Mouse (Mus musculus): ENCODE measurements around the gene Srd5a3.
"Not testable (repeated sequence)": the region's sequence is repeated elsewhere in the genome, so short reads cannot be mapped to it uniquely, and the experiment has no call there.

The Srd5a3 gene

DNA sequence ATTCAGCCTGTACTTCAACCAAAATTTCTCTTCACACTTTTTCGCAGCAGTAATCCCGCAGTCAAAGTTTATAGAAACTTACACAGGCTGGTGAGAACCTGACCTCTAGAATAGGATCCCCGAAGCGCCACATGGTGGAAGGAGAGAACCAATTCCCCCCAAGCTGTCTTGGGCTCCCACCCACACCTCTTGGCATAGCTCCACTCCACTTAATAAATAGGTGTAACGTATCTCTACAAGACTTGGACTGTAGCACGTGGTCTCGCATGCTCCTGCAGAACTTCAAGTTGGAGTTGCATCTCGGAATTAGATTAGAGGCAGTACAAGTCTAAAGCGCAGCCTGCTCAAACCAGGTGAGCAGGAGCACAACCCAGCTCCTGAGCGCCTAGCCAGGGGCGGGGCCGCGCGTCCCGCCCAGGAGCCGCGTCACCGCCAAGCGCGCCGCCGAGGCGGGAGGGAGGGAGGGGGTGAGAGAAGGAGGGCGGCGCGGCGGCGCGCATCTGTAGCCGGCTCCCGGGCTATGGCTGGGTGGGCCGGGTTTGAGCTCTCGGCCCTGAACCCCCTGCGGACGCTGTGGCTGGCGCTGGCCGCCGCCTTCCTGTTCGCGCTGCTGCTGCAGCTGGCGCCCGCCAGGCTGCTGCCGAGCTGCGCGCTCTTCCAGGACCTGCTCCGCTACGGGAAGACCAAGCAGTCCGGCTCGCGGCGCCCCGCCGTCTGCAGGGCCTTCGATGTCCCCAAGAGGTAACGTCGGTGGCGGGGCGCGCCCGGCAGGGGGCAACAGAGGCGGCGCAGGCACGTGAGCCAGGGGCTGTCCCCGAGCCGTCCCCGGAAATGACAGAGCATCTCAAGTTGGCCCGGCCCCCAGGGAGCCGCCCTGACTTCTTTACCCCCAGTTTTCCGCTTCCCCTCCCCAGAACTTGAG, at the start of gene Srd5a3:
Gene Srd5a3 (plus strand): TSS at position 464 of the 922 bp plus-strand sequence.
- DNase-seq (ENCODE audit: low spot score): peak; percentile 96

DNA sequence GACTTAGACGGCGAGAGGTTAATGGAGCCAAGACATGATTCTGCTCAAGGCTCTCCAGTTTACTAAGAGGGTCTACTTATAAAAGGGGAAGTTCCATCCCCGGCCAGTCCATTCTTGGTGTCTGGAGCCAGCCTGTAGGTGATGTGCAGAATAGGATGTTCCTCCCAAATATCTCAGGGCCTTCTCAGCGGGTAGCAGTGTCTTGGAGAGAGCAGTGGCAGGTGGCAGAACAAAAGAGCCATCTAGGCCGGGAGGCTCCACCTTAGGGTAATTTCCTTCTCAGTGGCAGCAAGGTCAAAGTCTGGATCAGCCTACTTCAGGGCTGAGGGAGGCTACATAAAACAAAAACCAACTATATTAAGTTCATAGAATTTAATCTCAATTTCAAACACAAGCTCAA, 36.3 kb upstream of the Srd5a3 start:
- not testable (repeated sequence) for DNase-seq (ENCODE audit: low spot score)

DNA sequence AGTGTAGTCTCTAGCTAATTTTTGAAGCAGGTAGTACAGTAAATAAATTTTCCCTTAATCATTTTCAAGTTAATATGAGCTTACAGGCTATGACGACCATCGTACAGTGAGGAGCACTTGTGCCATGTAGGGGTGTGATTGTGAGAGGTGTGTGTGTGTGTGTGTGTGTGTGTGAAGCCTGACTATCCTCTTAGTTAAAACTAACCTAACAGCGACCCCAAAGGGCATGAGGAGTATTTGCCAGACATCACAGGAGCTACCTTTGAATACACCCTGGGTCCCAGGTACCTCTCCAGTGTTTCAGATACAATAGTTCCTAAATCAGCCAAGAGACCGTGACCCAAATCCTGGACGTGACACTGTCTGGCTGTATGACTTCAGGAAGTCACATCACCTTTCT, 32.8 kb upstream of the Srd5a3 start:
- DNase-seq (ENCODE audit: low spot score): no peak

DNA sequence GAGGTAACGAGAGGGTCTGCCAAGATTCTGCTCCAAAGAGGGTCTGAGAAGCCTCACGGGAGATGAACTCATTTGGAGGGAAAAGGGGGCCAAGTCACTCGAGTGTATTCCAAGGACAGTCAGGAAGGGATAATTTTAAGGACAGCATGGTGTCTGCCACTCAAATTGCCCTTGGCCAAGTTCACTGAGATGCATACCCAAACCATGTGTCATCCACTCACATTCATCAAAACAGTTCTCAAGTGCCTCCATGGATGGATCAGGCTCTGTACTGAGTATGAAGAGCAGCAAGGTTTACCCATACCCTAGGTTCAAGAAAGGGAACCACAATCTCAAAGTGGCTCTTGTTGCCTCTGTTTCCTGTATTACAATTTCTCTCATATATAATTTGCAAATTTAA, 31.6 kb upstream of the Srd5a3 start:
- DNase-seq (ENCODE audit: low spot score): no peak

DNA sequence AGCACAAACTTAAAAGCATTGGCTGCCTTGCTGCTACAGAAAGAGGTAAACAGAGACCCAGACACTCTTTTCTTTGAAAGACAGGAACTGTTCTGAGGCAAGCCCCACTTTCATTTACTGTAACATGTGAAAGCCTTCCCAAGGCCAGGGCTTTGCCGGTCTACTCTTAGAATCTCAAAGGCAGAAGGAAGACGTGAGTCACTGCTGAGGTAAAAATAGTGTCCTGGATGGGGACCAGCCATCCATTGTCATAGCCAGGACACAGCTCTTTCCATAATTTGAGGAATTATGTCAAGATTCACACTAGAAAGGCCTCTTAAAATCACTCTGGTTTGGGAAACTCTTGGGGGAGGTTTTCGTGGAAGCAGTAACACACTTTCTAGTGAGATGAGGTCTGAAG, 28.9 kb upstream of the Srd5a3 start:
- no peak for DNase-seq (ENCODE audit: low spot score)

DNA sequence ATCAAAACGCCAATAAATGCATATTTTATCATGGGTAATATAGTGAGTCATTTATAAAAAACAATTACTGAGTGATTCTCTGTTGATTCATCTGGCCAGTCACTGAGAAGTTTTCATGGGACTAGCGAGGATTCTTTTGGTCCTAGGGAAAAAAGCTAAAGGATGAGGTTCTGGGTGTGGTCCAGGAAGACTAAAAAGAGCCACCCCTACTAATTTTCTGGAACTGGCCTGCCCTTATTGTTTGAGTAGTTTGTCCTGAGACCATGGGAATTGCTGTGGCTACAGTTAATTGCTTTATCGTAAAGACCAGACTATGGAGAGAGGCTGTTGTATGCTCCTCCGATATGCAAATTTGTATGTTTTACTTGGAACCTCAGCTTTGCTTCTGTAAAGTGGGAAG, 28.1 kb upstream of the Srd5a3 start:
- no peak for DNase-seq (ENCODE audit: low spot score)

DNA sequence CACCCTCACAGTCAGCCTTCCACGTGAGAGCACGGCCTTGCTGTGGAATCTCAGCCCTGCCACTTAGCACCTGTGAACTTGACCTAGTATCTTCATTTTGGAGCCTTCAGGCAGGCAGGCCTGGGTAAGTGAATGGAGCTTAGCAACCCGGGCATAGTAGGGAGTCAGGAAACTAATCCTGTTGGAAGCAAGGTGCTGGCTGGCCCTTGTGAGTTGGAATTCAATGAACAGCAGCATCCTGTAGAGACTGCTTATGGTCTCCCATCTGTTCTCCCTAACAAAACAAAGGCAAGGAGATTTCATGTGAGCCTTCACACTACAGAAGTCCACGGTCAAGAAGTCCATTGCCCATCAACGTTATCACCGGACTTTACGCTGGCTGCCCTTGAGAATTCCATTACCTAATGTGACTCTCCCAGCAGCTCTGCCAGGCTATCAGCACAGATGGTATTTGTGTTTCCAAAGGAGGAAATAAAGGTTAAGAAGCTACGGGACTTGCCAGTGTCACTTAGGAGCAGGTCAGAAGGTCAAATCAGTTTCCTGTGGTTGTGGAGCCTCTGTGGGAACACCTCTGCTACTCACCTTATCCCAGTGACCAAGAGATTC, 24.5 kb upstream of the Srd5a3 start:
- no peak for DNase-seq (ENCODE audit: low spot score)

DNA sequence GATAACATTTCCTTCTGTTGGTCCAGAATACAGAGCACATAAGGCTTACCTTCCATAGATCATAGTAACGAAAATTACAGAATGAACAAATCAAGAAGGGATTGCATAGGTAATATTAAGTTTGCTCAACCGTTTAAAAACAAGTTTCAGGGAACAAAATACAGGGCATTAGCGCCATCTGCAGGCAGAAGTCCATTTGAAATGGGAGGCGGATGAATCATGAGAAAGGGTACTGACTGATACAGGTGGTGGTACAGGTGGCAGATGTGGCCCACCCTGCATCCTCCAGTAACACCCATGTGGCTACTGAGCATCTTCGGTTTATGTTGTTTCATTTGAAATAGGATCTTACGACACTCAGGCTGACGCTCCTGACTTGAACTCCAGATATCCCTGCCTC, 21.6 kb upstream of the Srd5a3 start:
- peak; percentile 73 for DNase-seq (ENCODE audit: low spot score)

DNA sequence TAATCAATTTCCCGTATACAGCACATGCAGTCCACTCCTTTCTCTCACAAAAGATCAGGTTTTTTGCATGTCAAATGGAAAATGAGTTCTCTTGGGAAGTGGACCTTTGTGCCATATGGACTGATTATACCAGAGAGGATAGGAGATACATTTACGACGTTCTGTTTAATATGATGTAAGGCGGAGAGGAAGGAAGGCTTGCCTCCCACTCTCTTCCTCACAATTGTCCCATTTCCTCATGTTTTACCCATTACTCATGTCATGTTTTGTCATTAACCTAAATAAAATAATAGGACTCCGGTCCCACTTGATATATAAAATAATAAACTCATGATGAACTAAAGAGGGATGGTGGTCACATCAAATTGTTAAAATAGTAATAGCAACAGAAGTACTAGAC, 19.4 kb upstream of the Srd5a3 start:
- no peak for DNase-seq (ENCODE audit: low spot score)

DNA sequence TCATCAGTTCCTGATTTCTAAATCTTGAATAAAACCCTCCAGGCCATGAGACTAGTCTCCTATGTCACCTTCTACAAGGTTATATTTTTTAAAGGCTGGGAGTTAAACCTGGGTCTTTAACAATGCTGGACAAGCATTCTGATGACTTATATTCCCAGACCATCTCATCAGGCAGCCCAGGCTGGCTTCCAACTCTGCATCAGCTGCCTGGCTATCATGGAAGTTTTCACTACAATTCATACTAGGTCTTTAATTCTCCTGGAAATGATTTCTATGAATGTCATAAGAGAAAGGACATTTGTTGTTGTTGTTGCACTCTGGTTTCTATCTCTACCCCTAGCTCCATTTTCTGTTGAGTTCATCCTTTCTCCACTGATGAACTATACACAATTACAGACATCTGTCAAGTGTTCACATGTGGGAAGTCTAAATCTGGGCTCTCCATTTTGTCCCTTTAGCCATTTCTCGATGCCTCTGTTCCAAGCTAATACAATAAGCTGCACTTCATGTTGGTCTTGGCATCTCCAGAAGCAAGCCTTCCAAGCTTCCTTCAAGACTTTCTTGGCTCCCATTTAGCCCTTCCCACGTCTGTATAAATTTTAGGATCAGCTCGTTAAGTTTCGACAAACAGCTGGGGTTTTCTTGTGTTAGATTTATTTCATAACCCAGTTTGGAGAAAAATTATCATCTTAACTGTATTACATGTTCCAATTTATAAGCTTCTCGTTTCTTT, 12.3 kb upstream of the Srd5a3 start:
- no peak for DNase-seq (ENCODE audit: low spot score)

DNA sequence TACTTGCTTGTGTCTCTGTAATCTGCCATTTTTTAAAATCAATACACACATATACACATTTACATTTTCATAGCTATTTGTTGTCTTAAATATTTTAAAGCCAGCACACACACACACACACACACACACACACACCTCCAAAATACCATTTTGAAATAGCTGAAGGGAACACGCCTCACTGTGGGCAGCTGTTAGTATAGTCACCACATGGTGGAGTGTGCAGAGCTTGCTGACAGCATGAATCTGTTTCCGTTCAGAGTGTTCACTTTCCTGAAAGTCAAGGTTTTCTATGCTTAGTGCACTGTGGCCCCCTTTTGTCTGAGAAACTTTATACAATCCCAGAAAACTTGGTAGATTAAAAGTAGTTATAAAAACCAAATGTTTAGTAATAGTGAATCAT, 9.8 kb upstream of the Srd5a3 start:
- DNase-seq (ENCODE audit: low spot score): peak; percentile 29

DNA sequence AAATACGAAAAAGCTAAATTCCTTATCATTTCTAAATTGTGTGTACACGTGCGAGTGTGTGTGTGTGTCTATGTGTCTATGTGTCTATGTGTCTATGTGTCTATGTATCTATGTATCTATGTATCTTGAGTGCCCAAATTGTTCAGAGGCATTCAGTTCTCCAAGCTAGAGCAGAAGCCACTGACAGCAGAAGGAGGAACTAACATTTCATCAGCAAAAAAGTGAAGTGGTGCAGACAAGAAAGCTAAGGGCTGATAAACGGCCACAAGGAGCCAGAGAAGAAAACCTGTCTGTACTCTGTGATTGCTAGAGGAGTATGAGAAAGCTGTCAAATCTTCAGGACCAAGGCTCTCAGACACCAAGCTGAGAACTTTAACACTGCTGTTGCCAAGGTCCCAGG, 8.1 kb upstream of the Srd5a3 start:
- no peak for DNase-seq (ENCODE audit: low spot score)

DNA sequence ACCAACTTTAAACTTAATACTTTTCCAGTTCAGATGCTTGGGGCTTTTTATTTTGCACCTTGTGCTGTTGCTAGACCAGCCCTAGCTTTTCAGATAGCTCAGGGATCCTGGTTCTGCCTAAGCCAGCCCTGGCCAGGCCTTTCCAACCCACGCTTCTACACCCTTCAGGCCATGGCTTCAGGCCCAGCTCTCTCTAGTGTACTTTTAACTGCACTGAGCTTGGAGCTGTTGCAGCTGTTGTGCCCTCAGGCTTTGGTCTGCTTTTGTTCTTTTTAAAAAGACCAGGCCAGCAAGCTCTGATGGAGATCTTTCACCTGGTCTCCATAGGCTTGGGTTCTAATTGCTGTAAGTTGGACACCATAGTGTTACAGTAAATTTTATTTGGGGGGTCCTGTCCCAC, 4.4 kb upstream of the Srd5a3 start:
- DNase-seq (ENCODE audit: low spot score): no peak

DNA sequence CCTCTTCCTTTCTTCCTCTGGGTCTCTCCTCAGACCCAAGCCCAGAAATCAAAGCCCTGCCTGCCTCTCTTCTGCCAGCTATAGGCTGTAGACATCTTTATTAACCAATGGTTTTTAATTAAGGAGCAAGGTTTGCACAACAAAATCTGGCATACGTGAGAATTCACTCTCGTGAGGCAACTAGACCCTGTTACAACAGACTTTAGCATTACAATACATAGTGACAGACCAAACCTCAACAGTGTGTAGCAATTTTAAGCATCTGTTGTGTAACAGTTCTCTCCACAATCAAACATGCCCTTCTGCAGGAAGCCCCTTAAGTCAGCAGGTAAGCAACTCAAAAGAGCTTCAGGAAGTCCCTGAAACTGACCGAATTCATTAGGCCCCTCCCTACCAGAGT, 3.8 kb upstream of the Srd5a3 start:
- DNase-seq (ENCODE audit: low spot score): no peak

DNA sequence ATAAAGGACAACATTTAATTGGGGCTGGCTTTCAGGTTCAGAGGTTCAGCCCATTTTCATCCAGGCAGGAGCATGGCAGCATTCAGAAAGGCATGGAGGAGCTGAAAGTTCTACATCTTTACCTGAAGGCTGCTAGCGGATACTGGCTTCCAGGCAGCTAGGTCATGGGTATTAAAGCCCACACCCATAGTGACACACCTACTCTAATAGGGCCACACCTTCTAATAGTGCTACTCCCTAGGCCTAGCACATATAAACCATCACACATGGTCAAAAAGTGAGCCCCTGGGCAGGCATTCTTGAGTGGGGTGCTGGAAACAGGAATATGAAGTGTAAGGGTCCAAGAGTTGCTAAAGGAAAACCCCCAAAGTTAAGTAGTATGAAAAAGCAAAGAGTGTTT, 2.5 kb upstream of the Srd5a3 start:
- DNase-seq (ENCODE audit: low spot score): no peak

DNA sequence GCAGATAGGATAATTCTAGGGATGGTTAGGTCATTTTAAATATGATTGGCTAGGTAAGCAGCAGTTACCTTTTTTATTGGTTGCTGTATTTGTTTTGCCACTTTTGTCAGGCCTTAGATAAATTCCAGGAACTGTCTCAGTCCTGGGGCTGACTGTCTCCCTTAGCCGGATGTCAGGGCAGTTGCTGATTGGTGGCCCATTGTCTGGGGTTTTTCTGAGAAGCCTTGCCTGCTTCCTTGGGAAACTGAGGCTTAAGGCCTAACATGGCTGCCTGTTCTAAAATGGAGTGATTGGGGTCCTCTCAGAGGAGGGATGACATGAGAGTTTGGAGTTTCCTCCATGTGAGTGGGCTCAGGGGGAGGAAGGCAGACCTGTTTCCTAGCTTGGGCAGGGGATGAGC, 2.0 kb upstream of the Srd5a3 start:
- DNase-seq (ENCODE audit: low spot score): no peak

DNA sequence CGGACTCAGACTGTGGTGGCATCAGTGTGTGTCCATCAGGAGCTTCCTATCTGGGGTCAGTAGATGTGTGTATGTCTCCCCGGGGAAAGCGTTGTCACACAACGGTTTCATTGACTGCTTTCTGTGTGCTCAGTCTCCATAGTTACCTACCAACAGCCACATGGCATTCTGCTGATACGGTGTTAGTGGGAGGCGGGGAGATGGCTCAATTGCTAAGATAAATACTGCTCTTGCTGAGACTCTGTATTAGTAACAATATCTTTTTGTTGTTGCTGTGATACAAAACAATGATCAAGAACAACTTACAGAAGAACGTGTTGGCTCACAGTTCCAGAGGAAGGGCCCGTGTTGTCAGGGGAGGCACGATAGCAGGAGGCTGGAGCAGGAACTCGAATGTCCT, 1.6 kb upstream of the Srd5a3 start:
- DNase-seq (ENCODE audit: low spot score): peak; percentile 54

DNA sequence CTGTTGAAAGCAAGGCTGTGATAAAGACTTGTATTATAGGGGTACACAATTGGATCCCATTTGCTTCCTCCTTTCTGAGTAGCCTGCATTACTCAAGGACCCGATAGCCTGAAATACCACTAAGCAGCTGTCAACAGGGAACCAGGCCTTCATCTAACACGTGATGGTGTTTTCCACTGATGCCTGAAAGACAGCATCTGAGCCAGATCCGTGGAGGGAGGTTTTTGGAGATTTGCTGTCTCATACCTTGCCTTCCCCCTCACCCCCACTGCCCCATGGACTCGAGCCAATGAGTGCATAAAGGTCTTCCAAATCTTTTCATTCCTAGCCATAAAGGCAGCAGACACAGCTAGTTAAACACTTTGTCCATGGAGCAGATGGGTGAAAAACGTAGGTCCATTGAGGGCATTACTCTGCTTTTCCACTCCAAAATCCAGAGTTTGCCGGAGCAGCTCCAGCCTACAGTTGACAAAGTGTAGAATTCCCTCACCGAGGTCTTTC, 850 bp upstream of the Srd5a3 start:
- DNase-seq (ENCODE audit: low spot score): no peak

DNA sequence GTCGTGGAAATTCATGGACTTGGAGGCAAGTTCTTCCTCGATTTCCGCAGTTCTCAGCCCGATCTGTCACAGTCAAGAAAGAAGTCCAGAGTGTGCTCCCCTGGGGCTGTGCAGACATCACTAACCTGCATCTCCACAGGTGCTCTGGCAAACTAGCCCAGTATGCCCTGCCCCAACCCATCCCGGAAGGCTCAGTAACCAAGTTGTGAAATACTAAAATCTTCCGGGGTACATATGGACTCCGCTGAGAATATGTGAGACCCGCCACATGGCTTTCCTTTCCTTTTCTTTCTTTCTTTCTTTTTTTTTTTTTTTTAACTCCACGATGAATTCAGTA, 627 bp downstream of the Srd5a3 start:
- DNase-seq (ENCODE audit: low spot score): no peak

DNA sequence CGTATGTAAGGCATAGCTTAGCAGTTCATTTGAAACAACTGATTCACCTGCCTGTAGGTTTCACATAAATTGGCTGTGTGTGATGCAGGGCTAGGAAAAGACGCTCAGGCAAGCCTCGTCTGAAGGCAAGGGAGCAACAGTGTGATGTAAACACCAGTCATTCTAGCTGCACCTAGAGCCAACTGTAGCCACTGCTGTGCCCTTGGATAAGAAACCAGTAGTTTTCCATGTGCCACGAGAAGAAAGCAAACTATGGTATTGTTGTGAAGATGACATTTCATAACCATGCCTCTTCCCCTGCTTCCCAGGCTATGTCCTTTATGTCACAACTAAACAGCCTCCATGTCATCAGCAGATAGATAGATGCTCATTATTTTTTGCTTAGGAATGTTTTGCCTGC, 3.3 kb downstream of the Srd5a3 start:
- DNase-seq (ENCODE audit: low spot score): no peak

DNA sequence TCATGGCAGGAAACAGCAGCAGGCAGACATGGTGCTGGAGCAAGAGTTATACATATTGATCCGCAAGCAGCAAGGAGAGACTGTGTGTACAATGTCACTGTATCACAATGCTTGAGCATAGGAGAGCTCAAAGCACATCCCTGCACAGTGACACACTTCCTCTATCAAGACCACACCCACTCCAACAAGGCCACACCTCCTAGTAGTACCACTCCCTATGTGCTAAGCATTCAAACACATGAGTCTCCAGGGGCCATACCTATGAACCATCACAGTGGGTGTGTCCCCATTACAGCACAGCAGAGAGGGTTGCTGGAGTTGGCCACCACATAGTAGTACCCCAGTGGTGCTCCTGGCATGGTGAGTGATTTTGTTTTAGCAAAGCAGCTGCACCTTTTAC, 6.3 kb downstream of the Srd5a3 start:
- no peak for DNase-seq (ENCODE audit: low spot score)

DNA sequence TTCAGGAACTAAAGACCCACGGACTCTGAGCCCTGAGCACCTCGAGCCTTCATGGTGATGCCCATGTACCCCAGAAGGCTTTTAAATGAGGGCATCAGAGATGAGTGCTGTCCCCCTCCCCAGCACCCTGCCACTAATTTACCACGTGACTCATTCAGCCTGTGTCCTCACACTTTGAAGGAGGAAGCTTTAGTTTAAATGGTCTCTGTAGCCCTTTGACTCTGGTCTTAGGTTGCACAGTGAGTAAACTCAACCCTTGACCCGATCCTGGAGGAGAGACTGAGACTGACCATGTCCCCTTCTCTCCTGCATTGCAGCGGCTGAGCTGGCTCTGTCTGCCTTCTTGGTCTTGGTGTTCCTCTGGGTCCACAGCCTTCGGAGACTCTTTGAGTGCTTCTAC, 9.4 kb downstream of the Srd5a3 start:
- DNase-seq (ENCODE audit: low spot score): no peak

DNA sequence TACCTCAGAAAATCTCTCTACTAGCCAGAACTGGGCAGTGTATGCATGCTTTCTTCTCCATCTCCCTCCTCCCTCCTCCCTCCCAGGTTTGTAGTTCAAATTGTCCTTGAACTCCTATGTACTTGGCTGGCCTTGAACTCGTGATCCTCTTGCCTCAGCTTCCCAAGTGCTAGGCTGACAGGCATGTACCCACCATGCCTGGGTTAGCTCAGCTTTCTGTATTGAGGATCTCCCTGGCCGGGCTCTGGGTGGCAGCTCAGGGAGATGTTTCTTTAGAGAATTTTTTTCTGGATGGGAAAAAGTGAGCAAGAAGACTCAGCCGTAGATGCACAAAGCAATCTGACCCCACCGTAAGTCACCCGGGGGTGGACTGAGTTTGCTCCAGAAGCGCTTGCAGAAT, 12.9 kb downstream of the Srd5a3 start:
- DNase-seq (ENCODE audit: low spot score): no peak
